Mouse (Mus musculus) spleen, adult 10 weeks (tissue): ENCODE measurements around the gene Mrpl43. TPM values are rescaled to one million over a fixed set of nuclear protein-coding genes. Genes with fewer than 3 reads are reported as not detected.

Source experiments
- polyA plus RNA-seq: library from polyadenylated mRNA; stranded (reverse); fragments of 350-450 nt; fragmentation: Illumina TruSeq; extraction: RNeasy Lipid Tissue Mini Kit (QIAGEN cat#74804); gene quantifications from one replicate; pipeline ENCODE4 v1.2.3, GENCODE M21; 2015; ENCODE audit warnings: low replicate concordance; ENCODE audit not compliant: insufficient read depth

The Mrpl43 gene
- polyA plus RNA-seq, result 27.6 TPM

DNA sequence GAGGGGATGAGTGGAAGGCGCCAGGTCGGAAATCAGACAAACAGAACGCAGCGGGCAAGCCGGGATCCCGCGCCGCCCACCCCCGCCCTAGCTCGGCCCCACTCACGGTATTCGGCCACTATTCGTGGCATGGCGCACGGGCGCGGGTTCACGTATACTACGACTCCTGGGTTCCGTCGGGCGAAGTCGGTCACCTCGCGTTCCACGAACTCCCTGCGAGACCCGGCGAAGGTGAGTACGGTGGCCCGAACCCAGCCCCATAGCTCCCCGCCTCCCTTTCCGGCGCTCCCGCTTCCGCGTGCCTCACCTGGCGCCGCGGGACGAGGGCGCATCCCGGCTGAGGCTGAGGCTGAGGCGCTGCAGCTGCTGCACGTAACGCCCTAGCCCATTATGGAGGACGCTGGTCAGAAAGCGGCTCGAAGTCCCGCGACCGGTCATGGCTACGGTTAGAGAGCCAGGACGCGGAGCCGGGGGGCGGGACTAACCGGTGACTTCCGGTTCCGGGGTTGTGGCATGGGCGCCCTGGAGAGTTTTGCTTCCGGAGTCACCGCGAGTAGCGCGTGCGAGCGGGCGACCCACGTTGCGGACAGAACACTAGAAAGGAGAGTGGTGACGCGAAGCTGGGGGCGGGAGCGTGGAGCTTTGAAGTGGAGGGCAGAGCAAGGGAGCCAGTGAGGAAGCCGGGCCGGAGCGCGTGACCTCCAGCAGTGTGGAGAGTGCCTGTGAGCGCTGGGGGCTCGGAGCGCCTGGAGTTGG is at the start of gene Mrpl43:
Gene Mrpl43 (minus strand): TSS at position 486 of the 756 bp plus-strand sequence.

GRCm38 (mm10) chr19:45047417-45047934 is 41.2 kb upstream of the Mrpl43 start, which contains the start of gene Sfxn3:
TSS of gene Sfxn3 (plus strand) at chr19:45047503.

GRCm38 (mm10) chr19:45045651-45046050 is 39.4 kb upstream of the Mrpl43 start, which contains the start of gene Pdzd7:
TSS of gene Pdzd7 (minus strand) at chr19:45045717.

GRCm38 (mm10) chr19:45014335-45014971 is 8.2 kb upstream of the Mrpl43 start, which contains the start of gene Lzts2:
TSS of gene Lzts2 (plus strand) at chr19:45014414.

DNA sequence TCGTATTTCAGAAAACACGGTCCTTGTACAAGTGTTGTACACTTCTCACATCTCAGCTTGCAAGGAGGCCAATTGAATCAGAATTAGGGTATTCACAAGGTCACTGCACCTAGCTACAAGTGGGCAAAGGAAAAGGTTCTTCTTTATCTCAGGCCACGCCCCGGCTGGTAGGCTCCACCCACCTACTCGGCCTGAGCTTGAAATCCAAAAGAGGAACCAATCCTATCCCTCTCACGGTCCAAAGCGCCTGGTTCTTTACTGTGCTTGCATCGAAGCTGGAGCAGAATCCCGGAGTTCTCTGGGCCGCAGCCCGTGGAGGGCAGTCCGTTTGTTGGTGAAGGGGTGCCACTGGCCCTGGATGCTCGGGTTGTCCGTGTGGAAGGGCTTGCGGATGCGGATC is 798 bp downstream of the Mrpl43 start, which contains the start of gene Twnk:
Gene Twnk (plus strand): TSS at position 220 of the 400 bp plus-strand sequence.

GRCm38 (mm10) chr19:44988831-44989566 is 17.2 kb downstream of the Mrpl43 start, which contains the start of gene Sema4g:
TSS of gene Sema4g (plus strand) at chr19:44989101.

Other genes starting within 250 kb of the Mrpl43 start
- gene Slf2, start 75.3 kb downstream of the Mrpl43 start, polyA plus RNA-seq, result 48.8 TPM
- gene Sema4g, start 17.3 kb downstream of the Mrpl43 start, polyA plus RNA-seq, result 0.43 TPM
- 10.0 TPM for gene Twnk, start 779 bp downstream of the Mrpl43 start, polyA plus RNA-seq
- gene Lzts2, start 8.0 kb upstream of the Mrpl43 start, polyA plus RNA-seq, result 1.8 TPM
- gene Pdzd7, start 39.3 kb upstream of the Mrpl43 start, polyA plus RNA-seq, result not detected
- 38.2 TPM for gene Sfxn3, start 41.1 kb upstream of the Mrpl43 start, polyA plus RNA-seq
- gene Kazald1, start 68.8 kb upstream of the Mrpl43 start, polyA plus RNA-seq, result 26.5 TPM
- 13.9 TPM for gene Tlx1, start 144.2 kb upstream of the Mrpl43 start, polyA plus RNA-seq
- not detected for gene Lbx1, start 229.4 kb upstream of the Mrpl43 start, polyA plus RNA-seq